Mouse (Mus musculus): ENCODE measurements around the gene Nfyc.
A peak's percentile ranks its signal among the peaks of the same experiment; 100 is the strongest.

The Nfyc gene

DNA sequence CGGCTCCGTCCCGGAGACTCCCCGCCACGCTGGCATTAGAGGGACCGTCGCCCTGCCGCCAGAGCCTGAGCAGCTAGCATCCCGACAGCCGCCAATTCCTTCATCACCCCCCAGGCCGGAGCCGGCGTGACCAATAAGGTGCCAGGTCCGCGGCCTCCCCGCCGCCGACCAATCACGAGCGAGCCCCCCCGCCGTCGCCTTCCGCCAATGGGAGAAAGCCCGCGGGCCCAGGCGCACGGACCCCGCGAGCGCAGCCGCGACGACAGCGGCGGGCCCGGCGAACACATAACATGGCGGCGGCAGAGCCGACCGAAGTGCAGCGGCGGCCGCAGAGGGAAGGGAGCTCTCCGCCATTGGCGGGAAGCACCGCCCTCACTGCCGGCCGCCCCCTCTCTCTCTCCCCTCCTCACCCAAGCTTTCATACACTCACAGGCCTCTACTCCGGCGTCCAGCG lies 6.2 kb downstream of the Nfyc start:
- DNase-seq = peak; percentile 98

- no peak for DNase-seq
Measured at GRCm38 (mm10) chr4:120822191-120822911, 9.0 kb downstream of the Nfyc start.

DNA sequence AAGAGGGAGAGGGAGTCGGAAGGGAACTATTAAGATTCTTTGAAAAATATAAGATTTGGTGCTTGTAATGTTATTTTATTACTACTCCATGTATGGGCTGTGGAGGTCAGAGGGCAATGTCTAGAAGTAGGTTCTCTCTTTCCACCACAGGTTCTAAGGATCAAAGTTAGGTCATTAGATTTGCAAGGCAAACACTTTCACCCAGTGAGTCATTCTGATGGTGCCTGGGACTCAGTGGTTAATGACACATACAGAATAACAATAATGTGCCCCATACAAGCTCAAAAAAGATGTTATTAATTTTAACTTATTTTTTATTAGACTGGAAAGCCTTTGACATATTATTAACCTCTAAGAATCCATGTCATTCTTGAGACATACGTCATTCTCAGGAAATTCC lies 11.5 kb downstream of the Nfyc start:
- DNase-seq = no peak

DNA sequence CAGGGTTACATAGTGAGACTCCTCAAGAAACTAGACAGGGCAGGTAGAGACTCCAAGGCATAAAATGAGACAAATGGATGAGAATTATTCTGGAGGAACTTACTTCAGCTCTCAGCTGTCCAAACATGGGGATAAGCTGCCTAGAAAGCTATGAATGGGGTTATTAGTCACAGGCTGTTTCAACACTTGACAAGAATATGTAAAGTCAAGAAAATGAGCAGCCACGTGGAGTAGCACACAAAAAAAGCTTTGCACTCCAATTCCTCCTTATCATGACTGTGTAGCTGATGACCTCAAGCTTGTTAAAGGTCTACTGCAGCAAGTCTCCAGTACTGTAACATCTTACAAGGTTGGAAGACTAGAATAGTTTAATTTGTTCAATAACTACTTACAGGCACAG lies 12.1 kb downstream of the Nfyc start:
- no peak for DNase-seq

DNA sequence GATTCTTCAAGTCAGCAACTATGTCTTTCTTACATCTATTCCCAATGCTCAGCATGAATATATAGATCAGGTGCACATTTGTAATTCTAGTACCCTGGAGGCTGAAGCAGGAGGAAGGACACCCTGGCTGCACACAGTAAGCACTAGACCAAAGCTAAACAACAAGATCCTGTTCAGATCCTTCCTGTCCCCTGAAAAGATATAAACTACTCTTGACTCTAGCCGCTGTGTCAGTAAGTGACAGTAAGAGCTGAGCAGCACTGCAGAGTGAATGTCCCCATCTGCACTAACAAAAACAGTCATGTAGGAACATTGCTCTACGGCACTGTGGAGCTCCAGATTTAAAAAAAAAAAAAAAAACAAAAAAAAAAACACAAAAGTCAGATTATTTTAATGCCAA lies 13.4 kb downstream of the Nfyc start:
- DNase-seq = no peak

- DNase-seq = no peak
Measured at GRCm38 (mm10) chr4:120817002-120817774, 14.2 kb downstream of the Nfyc start.

DNA sequence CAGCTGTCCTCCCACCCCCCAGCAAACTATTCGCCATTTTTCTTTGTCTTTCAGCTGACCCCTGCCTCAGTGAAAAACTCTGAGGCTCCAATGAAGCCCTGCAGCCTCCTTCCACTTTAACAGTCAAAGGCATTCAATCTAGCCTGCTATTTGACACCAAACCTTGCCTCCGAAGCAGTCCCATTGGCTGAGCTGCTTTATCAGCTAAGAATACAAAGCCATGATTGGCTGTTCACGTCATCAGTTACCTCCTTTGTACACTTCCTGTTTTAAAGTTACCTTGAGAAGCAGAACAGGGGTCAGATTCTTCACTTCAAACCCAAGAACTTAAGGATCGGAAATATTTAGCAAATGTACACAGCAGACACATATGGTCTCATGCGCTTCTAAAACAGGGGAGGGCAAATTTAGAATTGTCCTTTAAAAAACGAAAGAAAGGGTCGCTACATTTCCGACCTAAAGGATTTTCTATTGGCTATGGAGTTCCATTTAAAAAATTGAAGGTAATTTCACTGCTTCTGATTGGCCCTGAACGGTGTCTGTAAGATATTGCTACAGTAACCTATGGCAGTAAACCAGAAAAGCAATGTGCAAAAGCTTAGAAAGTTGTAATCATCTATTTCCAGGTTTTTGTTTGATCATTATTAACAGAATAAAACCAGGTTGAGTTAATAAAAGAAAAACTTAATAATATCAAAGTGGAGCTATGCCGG lies 15.6 kb downstream of the Nfyc start:
- peak; percentile 86 for DNase-seq

GRCm38 (mm10) chr4:120815163-120815562 lies 16.2 kb downstream of the Nfyc start:
- DNase-seq = no peak

DNA sequence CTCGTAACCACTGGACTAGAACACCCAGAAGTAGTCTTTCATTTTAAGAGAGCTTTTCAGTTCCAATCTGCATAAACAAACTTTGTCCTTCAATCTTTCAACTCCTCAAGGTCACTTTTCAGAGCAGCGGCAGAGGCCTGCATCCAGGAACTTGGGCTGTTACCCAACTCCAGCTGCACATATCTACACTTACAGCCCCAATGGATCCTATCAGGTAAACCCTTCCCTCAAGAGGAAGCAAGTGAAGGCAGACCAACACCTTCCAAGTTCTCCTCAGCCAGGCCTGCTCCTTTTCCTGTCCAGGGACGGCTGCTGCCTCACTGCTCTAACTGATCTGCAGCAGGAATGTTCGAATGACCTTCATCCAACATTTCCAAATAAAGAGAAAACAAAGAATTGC lies 17.2 kb downstream of the Nfyc start:
- DNase-seq = no peak

DNA sequence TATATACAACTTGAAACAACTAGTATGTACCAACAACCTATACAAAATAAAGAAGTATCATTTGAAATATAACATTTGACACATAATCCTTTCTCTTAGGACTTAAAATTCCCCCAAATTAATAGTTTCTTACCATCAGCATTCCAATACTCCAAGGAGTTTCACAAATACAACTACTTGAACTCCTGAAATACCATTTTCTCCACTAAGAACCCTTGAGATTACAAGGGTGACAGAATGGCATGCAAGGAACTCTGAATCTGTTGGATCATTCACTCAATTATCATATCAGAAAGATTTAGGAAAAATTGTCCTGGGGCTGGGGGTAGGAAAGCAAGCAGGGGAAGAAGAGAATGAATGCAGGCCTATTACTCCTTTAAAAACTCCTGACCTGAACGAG lies 17.6 kb downstream of the Nfyc start:
- DNase-seq = no peak

DNA sequence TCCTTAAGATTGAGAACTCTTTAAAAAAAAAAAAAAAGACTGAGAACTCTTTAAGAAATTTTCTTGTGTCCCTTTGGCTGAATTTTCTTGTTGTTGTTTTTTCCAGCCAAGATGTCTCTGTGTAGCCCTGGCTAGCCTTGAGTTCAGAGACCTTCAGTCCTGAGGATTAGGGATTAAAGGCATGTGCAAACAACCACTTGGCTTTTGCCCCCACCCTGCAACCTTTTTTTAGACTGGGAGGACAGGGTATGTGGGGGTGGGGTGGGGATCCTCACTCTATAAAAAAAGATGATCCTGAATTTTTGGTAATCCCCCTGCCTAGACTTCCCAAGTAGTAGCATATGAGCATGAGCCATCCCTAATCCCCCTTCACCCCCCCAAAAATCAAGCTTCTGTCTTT lies 25.6 kb downstream of the Nfyc start:
- DNase-seq = no peak

- DNase-seq = no peak
Measured at GRCm38 (mm10) chr4:120801446-120801845, 29.9 kb downstream of the Nfyc start.

GRCm38 (mm10) chr4:120800691-120801090 lies 30.7 kb downstream of the Nfyc start:
- no peak for DNase-seq

DNA sequence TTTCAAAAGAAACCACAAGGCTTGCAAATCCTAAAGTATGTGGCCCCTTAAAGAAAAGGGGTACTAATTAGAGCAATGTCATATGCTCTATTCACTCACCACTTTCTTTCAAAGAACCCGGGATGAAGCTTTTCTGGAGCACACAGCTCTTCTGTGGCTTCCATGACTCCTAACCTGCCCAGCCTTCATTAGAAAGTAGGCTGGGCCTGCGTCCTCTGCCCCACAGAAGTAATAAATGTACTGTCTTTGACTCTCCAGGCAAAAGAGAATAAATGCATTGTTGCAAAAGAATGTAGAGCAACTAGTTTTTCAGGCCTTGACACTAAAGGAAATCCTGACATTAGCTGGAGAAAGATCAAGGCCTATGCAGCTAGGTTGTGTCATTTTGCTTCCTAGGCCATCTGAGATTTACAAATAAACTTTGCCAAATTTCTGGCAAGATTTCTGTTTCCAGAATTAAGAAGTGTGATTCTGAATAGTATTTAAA lies 31.6 kb downstream of the Nfyc start:
- DNase-seq = no peak

- no peak for DNase-seq
Measured at GRCm38 (mm10) chr4:120797985-120798725, 33.2 kb downstream of the Nfyc start.

DNA sequence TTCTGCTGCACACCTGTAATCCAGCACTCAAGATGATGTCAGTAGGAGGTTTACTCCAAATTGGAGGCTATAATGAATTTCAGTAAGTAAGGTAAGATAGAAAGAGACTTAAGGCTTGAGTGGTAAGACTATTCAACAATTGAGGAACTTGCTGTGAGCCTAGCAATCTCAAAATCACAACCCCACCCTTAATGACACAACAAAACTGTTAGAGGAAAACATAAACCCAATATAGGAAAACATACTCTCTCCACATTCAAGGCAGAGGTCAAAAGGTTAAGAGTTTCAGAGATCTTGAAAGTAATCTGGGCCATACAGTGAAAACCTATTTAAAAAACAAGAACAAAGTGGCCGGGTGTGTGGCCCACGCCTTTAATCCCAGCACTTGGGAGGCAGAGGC lies 34.7 kb downstream of the Nfyc start:
- no peak for DNase-seq

GRCm38 (mm10) chr4:120795646-120796045 lies 35.7 kb downstream of the Nfyc start:
- DNase-seq = no peak

GRCm38 (mm10) chr4:120792918-120793317 lies 38.5 kb downstream of the Nfyc start:
- DNase-seq = no peak

DNA sequence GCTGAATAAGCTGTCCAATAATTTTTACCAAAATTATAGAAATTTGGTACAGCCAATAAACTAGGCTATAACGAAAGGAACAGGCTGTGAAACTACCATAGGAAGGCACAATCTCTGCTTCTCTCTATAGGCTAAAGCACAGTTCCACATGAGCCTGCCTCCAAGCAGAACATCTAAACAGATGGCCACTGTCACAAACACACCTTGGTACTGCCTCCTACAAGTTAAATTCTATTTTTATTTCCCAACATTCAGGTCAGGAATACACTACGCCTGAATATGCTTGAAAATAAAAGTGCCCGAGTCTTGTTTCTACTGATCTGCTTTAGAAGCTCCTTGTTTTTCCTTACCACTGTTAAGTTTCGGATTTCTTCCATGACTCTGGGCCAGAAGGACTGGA lies 41.3 kb downstream of the Nfyc start:
- peak; percentile 64 for DNase-seq

- no peak for DNase-seq
Measured at GRCm38 (mm10) chr4:120755801-120756200, 75.6 kb downstream of the Nfyc start.

DNA sequence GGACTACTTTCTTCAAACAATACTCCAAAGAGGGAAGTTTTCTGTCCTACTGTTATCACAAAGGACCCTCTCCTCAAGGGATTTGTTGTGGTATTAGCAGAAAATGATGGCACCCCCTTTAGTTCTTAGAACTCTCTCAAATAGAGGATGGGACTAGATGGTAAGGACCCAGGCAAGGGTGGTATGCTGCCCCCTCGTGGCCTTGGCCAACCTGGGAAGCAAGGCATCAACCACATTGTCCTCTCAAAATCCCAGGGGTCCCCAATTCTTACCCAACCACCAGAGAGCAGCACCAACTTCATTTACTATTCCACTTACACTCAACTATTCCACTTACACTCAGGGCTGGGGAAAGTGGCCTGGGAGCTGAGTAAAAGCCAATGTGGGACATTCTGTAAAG lies 76.1 kb downstream of the Nfyc start:
- DNase-seq = peak; percentile 66

DNA sequence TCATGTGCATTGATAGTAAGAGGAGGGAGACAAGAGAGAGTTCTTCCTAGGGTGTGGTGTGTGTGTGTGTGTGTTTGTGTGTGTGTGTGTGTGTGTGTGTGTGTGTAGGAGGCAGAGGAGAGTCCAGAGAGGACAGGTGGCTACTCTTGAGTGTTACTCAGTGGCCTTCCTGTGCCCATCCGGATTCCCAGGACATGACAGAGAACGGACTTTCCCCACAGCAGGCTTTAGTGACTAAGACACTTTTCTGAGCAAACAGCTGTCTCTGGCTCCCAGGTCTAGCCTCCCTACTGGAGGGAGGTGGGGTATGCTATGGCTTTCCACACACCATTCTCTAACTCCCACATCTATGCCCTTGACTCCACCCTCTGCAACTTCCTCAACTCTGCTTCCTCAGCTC lies 81.8 kb downstream of the Nfyc start:
- no peak for DNase-seq

Measured in cerebellum, adult 9-11 months (tissue).